Mouse (Mus musculus): ENCODE results near the gene Sulf2.

DNA sequence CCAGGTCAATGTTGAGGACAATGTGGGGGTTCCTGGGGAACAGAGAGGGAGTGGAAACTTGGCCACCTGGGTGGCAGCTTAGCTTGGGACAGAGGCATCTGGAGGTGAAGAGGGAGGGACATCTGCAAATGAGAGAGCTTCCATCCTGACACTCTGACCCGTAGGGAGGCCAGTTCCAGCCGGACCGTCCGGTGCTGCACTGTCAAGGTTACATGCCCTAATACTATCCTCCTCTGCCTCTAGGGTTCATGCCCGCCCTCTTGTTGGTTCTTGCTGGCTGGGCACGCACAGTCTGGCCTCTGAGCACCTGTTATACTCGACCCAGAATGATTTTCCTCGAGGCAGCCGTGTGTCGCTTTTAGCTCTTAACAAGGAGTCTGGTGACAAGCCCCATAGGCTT, 69.7 kb downstream of the Sulf2 start:
- TF ChIP-seq CTCF (IDR thresholded peaks at IDR 0.05; ENCODE audit: control insufficient read depth, insufficient read depth, insufficient replicate concordance, low read depth, low read length): no peak
- TF ChIP-seq POLR2A (IDR thresholded peaks at IDR 0.05; ENCODE audit: control insufficient read depth, low read depth, low read length): no peak
